Mouse (Mus musculus): ENCODE measurements around the gene Bphl.

The Bphl gene

DNA sequence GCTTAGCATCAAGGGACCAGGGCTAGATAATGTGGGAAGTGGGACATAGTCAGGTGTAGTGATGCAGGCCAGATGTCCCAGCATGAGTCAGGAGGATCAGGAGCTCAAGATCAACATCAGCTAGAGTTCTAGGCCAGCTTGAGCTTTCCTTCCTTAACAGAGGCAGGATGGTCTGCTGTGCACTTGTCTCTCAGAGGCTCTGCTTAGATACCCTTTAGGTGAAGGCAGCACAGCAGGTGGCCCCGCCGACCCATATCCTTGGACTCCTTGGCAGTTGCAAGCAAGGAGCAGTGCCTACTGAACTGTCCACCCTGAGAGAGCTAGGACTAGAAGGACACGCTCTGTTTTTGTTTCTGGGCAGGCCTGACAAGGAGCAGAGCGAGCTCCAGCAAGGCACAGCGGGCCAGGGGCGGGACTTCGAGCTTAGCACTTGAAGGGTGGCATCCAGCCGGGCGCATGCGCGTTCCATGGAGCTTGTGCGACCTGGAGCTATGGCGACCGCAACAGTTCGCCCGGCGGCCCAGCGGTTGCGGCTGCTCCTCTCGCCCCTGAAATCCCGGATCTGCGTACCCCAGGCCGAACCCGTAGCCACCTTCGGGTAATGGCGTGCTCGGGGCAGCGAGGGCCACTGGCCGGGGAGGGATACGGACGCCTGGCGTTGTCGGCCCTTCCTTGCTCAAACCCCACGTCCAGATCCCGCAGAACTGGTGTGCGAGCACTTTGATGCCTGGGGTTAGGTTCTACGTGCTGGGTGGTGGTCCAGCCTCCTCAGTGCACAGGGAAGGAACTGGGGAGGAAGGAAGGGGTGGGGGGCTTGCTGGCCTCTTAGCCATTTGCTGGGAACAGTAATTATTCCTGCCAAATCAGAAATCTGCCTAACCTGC is at the start of gene Bphl:
Gene Bphl (plus strand): TSS at position 426 of the 884 bp plus-strand sequence.
- peak; percentile 92 for DNase-seq (ENCODE audit: low read depth, low spot score)

DNA sequence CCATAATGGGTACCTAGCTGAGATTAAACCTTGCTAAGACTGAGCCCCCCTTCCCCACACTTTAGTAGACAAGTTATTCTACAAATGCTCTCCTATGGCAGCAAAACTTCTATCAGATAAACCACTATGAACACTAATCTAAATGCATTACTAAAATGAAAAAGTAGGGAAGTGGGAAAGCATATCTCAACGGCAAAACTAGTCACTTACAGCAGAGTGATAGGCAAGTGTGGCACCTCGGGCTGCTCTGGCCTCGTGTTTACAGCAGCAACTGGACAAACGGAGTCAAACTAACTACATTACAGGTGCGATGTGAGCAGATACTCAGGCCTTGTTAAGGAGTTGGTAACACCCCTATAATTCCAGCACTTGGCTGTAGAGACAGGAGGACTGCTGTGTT is 47.8 kb upstream of the Bphl start:
- DNase-seq (ENCODE audit: low read depth, low spot score), result no peak

DNA sequence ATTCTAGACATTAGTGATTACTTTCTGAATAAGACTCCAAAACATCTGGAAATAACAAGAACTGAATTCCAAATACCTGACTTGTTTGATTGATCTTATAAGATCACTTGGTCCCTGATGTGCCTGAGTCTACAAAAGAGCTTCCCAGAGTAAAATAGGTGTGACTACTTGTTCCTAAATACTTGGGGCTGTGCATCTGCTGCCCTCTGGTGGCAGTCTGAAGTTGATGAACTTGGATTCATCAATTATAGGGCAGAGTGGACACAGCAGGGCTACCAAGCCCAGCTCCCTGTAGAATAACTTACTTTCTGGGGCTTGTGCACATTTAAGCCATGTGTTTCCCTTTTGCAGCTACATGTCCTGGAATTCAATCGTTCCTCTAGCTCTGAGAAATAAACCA is 42.2 kb upstream of the Bphl start:
- DNase-seq (ENCODE audit: low read depth, low spot score), result peak; percentile 67

DNA sequence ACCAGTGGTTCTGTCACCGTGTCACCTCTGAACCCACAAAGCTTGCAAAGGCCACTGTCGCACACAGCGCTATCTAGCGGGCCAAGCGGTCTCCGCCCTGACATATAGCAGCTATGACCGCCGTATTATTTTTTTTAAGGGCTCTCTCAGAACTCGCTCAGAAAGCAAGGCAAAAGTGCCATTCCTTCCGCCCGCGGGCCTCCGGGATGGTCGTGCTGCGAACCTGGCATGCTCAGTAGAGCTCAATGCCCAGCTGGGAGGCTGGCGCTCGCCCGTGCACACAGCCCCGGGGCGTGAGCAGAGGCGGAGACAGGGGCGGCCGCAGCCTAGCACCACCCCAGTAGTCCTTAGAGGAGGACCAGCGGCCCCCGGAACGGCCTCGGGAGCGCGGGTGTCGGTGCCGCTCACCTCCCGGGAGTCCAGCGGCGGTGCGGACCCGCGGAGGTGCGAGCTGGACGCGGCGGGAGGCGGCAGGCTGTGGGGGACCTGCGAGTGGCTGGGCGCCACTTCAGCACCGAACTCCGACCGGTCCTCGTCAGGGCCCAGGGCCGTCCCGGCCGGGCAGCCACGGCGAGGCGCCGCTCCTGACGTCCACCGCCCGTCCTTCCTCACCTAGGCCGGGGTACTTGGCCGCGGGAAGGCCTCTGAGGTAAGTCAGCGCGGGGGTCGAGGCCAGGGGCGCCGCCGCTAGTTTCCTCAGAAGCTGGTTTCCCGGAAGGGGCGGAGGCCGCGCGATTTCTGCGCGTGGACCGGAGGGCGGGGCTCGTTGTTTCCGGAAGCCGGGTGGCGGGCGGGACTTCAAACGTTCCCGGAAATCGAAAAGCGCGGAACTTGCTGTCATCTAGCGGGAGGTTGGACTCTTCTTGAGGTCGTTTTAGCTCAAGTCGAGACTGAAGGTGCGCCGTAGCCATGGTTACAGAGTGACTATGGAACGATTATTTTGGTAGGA is 35.1 kb upstream of the Bphl start, which contains the start of the genes Ripk1 and Serpinb6a:
Gene Ripk1 (plus strand): TSS at position 306 of the 949 bp plus-strand sequence.
Gene Serpinb6a (minus strand): TSS at position 737 of the 949 bp plus-strand sequence.
- DNase-seq (ENCODE audit: low read depth, low spot score), result peak; percentile 77

DNA sequence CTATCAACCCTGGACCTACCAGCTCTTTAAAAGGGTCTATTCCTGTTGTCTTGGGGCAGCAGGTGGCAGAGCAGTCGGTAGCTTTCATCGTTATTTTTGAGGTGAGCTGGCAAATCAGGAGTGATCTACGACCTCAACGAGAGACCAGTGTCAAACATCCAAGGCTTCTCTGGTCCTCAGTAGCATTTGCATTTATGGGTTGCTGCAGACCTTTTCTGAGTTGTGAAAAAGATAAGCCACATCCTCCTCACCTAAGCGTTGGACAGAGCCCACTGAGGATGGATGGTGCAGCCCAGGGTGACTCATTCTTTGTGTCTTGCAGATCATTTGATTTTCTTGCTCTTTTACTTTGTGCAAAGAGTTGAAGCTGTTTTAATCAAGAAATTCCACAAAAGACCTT is 34.3 kb upstream of the Bphl start:
- no peak for DNase-seq (ENCODE audit: low read depth, low spot score)

DNA sequence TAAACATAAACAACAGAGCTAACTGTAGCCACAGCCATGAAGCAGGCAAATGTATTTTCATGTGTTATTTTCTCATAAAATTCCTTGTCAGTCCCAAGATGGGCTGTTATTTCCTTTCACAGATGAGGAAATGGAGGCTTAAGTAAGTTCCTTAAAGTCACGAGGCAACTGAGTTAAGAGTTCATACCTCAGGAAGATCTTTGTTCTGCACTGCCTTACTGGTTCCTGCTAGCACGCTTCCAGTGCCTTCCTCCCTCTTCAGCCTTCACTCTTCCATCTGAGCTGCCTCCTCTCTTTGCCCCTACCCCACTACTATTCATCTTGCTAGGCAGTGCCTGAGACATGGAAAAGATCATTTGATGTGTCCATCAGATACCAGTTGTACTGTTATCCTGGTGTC is 30.2 kb upstream of the Bphl start:
- DNase-seq (ENCODE audit: low read depth, low spot score), result no peak

DNA sequence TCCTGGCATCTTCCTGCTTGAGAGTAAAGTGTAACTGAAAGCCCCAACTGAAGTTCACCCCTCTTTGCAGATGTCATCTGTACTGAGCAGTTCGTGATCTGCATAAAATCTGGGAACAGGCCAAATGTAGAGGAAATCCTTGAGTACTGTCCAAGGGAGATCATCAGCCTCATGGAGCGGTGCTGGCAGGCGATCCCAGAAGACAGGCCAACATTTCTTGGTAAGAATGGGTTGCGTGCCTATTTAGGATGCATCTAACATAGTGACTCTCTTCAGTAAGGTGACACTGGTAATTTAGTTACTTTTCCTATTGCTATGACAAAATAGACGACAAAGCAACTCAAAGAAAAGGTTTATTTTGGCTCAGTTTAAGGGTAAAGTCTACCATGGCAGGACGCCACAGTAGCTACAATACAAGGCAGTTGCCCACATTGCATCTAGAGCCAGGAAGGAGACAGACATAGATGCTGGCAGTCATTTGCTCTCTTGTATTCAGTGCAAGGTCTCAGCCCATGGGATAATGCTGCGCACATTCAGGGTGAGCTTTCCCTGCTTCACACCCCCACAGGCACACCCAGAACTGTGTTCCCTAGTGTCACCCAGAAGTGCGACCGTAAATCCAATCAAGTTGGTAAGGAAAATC is 20.3 kb upstream of the Bphl start:
- no peak for DNase-seq (ENCODE audit: low read depth, low spot score)

DNA sequence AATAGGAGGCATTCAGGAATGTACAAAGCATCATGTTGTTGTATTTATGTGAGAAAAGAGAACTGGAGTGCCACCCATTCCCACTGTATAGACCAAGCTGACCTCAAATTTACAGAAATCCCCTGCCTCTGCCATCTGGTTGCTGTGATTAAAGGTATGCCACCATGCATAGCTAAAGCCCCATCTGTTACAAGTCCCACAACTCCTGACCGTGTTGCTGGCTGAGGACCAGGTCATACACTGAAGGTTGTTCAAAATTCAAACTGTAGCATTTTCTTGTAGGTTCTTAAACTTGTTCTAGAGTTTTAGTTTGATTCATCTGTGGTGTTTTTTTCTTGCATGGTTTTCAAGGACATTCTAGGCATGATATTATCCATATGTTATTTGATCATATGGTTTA is 18.9 kb upstream of the Bphl start:
- DNase-seq (ENCODE audit: low read depth, low spot score), result no peak

DNA sequence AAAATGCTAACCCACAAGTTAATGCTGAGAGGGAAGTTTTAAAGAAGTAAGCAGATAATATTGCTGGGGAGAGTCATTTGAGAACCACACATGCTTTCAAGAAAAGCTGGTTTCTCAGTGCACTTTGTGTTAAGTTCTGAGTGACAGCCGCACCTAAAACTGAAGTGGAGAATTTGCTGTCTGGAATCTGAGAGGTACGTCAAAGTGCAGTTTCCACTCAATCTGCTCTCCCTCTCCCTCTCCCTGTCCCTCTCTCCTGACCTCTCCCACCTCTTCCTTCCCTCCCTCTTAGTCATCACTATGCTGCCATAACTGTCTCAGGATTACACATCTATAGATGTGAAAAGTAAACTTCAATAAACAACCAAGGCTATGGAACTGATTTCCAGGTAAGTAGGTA is 15.4 kb upstream of the Bphl start:
- no peak for DNase-seq (ENCODE audit: low read depth, low spot score)

DNA sequence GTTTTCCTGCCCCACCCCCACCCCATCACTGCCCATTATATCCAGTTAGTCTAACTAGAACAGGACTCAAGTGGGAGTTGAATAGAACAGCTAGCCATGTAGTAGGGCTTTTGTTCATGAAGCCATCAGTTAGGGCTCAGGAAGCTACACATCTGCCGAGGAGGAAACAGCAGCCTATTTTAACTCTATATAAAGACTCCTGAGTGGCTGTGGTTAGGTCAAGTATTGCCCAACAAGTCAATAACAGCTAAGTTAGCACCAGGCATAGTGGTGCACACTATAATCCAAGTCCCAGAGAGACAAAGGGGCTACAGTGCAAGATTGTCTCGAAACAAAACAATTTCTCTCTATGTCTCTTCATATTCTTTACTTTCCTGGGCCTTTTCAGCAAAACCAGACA is 5.4 kb upstream of the Bphl start:
- DNase-seq (ENCODE audit: low read depth, low spot score), result no peak

DNA sequence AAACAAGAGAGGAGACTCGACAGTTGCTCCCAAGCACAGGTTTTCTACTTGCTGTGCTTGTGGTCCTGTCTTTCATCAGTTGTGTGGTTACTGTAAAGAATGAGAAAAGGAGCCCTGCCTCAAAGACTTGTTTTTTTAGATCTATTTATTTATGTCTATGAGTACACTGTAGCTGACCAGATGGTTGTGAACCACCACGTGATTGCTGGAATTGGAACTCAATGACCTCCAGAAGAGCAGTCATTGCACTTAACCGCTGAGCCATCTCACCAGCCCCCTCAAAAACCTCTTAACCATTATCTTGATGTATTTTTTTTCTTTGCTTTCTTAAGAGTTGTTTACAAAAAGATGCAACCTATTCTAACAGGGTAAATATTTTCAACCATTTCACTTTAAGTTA is 2.0 kb upstream of the Bphl start:
- no peak for DNase-seq (ENCODE audit: low read depth, low spot score)

DNA sequence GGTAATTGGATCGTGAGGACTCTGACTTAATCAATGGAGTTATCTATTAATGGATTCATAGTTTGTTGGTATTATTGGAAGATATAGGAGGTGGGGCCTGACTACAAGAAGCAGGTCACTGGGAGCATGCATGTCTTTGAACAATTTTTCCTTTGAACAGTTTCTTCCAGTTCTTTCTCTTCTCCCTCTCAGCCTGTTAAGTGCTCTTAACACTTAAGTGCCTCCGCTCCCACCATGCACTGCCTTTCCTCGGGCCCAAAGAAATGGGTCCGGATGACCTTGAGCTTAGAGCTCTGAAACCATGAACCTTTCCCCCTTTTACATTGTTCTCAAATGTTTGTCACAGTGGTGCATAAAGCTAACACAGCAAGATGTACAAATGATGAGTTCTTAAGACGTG is 671 bp upstream of the Bphl start:
- no peak for DNase-seq (ENCODE audit: low read depth, low spot score)

DNA sequence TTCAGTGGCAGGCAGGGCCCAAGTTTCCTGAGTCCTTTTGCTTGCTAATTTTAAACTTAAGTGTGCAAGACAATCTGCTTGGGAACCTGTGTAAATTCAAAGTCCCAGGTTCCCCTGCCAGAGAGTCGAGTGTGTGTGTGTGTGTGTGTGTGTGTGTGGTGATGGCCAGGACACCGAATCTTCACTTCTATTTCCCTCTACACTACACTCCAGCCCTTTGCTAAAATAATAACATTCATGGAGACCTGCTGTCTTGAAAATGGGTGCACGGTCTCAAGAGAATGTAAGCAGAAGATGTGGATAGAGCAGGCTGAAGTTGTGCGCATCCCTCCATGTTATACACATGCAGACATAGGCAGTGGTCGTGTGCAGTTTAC is 647 bp downstream of the Bphl start:
- no peak for DNase-seq (ENCODE audit: low read depth, low spot score)

DNA sequence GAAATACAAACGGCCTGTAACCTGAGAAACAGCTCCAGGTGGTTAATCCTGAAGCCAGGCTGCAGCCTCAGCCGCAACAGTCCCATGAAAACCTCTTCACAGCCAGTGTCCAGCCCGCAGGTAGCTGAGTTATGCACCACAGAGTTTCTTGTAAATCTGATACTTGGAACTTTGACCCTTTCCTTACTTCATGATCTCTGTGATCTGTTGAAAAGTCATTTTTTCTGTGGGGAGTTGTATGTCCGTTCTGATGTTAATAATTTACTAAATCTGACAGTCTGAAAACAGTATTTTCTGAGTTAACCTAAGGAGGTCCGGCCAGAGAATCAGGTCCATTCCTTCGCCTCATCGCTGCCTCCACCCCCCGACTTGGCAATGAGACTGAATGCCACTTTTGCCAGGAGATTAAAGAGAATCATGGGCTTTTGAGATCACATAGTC is 1.5 kb downstream of the Bphl start:
- DNase-seq (ENCODE audit: low read depth, low spot score), result no peak

DNA sequence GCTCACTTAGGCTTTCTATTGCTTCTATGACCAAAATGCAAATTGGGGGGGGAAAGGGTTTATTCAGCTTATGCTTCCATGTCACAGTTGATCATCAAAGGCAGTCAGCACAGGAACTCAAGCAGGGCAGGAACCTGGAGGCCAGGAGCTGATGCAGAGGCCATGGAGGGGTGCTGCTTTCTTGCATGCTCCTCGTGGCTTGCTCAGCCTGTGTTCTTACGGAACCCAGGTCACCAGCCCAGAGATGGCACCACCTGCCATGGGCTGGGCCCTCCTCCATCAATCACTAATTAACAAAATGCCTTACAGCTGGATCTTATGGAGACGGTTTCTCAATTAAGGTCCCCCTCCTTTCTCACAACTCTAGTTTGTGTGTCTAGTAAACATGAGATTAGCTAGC is 2.7 kb downstream of the Bphl start:
- no peak for DNase-seq (ENCODE audit: low read depth, low spot score)

DNA sequence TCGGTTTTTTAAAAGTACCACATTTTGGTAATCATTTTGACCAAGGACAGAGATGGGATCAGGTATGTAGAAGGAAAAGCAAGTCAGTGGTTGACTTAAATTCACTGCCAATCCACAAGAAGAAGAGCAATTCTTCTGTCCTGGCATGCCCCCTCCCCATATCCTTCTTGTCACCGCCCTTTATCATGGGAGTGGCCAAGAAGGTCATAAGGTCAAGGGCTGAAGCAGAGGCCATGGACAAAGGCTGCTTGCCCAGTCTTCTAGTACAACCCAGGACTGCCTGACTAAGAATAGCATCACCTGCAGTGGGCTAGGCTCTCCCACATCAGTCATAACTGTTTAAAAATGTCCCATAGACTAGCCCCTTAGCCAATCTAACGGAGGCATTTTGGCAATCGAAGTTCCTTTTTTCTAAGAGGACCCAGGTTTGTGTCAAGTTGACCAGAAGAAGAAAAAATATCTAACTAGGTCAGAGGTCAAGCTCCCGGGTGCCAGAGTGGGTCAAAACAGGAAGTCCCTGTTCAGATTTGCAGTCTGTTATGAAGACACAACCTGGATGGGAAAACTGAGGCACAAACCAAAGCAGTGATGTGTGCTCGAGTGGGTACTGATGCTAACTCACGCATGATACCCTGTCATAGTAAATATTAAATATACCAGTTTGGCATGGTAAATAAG is 6.5 kb downstream of the Bphl start:
- no peak for DNase-seq (ENCODE audit: low read depth, low spot score)

DNA sequence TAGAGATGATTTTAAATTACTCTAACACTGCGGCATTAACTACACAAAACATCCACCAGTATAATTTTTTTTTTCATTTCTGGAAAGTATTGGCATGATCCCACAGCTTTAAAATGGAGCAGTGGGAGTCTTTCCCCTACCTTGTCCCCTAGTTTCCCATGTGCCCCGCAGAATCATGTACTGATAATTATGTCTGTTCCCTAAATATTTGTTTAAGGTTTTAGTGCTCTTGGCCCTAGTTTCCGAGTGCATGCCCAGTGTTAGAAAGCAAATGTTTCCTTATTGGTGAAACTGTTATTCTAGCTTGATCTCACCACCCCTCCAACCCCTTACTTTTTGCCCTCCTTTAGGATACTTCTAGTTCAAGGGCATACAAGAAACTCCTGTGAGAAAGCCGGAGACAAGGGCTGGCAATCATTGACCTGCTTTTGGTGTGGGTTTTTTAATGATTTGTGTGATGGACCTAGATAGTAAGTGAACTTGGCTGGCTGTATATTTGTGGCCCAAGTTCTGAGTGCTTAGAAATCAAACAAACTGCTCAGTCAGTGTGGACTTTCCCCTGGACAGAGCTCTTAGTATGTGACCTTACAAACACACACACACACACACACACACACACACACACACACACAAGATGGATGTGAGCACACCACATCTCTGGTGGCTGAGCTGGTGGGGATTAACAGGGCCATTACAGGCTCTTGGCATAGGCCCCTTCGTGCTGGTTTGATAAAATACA is 8.3 kb downstream of the Bphl start:
- no peak for DNase-seq (ENCODE audit: low read depth, low spot score)

DNA sequence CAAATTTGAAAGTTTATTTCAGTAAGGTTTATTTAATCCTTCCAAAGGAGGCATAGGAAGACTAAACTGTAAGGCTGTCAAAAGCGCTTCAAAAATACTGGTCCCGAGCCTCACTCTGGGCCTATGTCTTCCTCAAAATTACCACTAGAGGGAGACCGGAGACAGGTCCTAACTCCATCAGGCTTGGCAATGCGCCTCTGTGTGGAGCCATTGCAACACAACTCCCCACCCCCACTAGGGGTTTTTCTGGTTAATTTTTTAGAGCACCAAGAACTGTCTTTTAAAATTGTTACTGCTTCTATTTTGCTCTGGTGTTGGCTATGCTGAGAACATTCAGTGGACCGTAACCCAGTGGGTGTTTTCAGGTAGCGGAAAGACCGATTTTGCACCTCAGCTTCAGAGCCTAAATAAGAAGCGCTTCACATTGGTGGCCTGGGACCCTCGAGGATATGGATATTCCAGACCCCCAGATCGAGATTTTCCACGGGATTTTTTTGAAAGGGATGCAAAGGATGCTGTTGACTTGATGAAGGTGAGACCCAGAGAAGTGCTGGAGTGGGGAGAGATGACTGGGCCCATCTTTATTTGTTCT is 9.1 kb downstream of the Bphl start:
- peak; percentile 60 for DNase-seq (ENCODE audit: low read depth, low spot score)

DNA sequence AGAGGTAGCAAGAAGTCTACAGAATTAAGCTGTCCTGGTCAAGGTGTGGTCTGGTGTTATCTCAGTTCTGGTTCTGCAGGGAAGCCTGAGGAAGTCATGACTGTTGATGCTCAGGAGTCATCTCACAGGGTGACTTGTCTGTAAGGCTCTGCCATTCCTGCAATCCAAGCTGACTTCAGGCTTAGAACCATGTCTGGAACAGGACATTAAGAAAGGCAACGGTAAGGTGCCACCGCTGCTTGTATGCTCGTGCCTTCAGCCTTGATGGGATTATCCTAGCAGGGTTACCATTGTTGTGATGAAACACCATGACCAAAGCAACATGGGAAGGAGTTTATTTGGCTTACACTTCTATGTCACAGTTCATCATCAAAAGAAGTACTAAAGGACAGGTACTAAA is 10.1 kb downstream of the Bphl start:
- no peak for DNase-seq (ENCODE audit: low read depth, low spot score)

DNA sequence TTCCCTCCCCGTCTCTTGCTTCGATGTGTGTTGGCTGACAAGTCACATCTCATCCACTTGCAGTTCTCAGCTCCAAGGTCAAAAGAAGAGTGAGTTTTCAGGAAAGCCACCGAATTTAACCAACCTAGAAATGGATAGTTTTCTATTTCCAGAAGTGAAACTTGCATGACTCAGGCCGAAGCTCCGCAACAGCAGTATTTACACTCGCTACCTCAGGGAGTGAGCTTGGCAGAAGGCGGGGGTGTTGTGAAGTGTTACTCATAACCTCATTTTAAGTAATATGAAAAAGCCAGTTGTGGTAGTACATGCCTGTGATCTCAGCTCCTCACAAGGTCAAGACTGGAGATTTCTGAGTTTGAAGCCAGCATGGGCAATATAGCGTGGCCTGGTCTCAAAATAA is 13.1 kb downstream of the Bphl start:
- DNase-seq (ENCODE audit: low read depth, low spot score), result no peak
